Mouse (Mus musculus): Measurements from ENCODE around the gene Asz1. TPM values are rescaled to one million over a fixed set of nuclear protein-coding genes. Genes with fewer than 3 reads are reported as not detected.

Asz1 gene
- polyA plus RNA-seq, 1 experiment from 2014 or later, result not detected

Other genes starting within 250 kb of the Asz1 start
- gene Wnt2, start 78.5 kb downstream of the Asz1 start, polyA plus RNA-seq (2016; fragmentation: Nextera tagmentation; extraction: Ambion mirVana), result 1.9 and 2.1 TPM in 2 replicates
- 0.05 and 0.14 TPM in 2 replicates for gene Cftr, start 61.6 kb upstream of the Asz1 start, polyA plus RNA-seq (2016; fragmentation: Nextera tagmentation; extraction: Ambion mirVana)

Measured in liver, embryonic 12.5 days (tissue).